Mouse (Mus musculus) CD4-positive helper T cell, adult 2 months (primary cell): ENCODE measurements around the gene Hoxb7.

ENCODE experiments used
- DNase-seq: peaks from one replicate; pipeline ENCODE4 v3.0.0-alpha.2; 2012; ENCODE audit warnings: low read depth, missing footprints, low spot score

Hoxb7 gene

DNA sequence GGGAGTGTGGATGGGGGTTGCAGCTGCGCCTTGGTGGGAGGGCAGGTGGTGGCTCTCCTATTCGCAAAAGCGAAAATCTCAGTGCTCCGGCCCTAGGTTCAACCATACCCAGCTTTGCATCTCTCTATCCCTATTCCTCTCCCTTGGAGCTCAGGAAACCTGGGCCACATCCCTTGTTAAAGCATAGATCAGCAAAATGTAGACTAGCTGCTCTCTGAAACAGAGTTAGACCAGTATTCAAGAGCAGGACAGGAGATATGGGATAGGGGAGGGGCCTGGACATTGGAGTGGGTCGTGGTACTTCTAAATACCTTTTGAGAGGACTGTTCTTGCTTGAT is 28.9 kb downstream of the Hoxb7 start:
- no peak for DNase-seq

DNA sequence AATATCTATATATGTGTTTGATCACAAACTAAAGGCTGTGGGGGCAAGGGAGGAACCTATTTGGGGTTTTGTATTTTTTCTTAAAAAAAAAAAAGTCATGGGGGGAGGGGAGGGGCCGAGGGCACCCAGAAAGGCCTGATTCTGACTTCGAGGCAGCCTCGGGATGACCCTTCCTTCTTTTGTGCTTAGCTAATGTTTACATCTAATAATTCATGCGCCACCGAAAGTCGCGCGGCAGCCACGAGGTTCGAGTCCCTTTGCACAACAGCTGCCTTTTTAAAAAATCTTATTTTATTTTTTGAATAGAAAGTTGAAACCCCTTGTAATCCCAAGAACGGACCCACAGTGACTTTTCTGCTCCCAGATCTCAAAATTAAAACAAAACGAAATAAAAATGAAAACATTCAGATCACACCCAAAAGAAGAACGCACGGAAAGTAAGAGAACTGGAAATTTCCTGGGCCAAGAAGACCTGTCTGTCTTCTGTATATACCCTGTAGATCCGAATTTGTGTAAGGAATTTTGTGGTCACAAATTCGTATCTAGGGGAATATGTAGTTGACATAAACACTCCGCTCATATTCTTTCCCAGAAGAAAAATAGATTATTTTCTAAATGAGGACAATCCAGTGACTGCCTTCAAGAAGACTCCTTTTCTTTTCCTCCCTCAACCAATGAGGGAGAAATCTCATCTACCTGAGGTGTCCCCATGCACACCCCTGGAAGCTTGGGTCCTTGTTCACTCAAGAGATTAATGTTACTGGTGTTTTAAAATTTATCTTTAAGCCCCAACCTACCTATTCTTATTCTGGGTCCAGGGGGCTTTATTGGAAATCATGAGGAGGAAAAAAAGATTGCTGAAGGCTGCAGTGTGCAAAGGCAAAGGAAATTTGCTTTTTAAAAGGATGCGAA is 30.5 kb downstream of the Hoxb7 start:
- no peak for DNase-seq

DNA sequence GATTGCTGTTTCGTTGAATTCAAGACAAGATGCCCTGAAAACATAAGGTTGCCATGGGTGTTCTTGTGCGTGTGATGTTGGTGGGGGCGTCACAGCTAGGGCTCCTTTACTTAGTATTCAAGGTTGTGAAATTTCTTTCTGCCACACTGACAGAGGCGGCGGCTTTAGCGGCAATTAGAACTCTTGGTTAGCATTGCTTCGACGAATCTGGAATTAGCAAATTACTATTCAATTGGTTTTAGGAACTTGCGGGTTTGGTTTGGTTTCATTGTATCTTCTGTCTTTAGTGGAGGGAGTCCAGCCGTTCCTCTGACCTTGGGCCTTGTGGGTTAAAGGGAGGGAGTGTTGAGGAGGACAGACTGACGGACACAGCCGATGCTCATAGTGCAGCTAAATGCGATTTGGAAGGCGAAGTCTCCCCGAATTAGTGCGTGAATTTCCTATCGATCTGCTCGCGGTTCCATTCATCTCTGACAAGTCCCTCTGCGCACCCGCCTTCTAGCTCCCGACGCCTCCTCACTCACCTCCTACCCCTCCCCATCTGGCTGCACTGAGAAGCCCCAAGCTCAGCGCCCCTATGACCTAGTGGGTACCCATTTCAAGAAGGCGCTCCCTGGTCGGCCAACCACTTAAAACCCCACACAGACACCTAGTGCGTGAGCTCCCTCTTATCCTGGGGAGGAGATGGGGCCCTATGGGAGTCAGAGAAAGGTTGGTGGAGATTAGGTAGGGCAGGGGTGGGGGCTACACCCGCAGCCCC is 31.4 kb downstream of the Hoxb7 start, which contains the start of gene Hoxb4:
Gene Hoxb4 (plus strand): TSS at position 660 of the 760 bp plus-strand sequence.
- DNase-seq = no peak

DNA sequence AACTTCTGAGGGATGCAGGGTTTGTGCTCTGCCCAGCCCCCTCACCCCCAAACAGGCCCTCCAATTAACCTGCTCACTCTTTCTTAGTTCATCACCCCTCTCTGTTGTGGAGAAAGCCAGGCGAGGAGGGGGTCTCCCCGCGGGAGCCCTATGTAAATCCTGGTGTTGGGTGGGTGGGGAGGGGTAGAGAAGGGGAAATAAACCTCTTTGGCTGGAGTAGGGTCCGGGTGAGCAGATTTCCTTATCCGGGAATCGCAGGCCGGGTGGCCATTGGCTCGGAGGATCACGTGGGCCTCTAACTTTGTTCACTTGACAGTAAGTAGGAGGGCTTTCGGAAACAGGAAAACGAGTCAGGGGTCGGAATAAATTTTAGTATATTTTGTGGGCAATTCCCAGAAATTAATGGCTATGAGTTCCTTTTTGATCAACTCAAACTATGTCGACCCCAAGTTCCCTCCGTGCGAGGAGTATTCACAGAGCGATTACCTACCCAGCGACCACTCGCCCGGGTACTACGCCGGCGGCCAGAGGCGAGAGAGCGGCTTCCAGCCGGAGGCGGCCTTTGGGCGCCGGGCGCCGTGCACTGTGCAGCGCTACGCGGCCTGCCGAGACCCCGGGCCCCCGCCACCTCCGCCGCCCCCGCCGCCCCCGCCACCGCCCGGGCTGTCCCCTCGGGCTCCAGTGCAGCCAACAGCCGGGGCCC is 32.1 kb downstream of the Hoxb7 start:
- DNase-seq = peak; percentile 80

DNA sequence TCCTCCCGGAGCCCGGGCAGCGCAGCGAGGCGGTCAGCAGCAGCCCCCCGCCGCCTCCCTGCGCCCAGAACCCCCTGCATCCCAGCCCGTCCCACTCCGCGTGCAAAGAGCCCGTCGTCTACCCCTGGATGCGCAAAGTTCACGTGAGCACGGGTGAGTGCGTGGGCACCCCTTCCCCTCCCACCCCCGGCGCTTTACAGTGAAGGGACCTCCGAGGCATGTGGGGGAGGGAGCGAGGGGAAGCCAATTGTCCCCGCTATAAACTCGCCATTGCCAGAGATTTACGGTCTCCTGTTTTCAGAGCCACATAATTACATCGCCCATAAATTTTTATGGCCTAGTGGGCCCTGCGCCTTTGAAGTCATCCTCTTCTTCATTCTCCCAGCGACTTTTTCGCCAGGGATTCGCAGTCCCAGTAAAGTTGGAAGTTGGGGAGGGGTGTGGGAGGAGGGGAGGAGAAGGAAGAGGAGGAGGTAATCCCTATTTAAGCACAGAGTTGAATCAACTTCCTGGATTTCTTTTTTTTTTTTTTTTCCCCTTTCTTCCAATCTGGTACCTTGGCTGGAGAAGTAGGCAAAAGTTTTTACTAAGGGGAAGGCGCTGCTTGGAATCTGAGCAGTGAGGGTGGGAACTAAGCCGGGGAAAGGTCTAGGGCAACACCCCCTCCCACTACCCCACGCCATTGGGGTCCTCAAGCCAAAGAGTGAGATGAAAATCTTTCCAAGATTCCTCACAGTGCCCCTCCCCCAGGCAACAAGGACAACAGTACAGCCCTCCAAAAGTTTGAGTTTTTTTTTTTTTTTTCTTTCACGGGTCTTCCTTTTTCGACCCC is 32.9 kb downstream of the Hoxb7 start:
- DNase-seq = peak; percentile 46

DNA sequence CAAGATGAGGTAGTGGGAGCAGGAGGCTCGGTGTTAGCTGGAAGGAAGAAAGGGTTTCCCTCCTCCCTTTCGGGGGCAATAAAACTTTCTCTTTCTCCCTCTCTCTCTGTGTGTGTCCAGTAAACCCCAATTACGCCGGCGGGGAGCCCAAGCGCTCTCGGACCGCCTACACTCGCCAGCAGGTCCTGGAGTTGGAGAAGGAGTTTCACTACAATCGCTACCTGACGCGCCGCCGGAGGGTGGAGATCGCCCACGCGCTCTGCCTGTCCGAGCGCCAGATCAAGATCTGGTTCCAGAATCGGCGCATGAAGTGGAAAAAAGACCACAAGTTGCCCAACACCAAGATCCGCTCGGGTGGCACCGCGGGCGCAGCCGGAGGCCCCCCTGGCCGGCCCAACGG is 33.5 kb downstream of the Hoxb7 start:
- no peak for DNase-seq

DNA sequence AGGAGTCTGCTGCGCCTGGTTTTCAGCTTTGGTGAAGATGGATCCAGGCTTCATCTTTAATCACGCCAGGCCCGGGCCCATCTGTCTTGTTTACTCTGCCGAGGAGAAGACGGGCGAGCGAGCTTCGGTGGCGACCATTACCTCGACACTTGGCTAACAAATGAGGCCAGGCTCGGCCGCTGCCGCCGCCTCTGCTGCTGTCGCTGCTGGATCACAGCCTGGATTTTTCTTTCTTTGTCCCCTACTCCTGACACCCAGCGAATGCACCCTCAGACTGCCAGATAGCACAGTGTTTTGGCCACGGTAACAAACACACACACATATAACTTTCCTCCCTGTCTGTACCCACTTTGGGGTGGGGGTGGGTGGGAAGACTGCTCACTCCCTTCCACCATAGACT is 34.3 kb downstream of the Hoxb7 start:
- no peak for DNase-seq

DNA sequence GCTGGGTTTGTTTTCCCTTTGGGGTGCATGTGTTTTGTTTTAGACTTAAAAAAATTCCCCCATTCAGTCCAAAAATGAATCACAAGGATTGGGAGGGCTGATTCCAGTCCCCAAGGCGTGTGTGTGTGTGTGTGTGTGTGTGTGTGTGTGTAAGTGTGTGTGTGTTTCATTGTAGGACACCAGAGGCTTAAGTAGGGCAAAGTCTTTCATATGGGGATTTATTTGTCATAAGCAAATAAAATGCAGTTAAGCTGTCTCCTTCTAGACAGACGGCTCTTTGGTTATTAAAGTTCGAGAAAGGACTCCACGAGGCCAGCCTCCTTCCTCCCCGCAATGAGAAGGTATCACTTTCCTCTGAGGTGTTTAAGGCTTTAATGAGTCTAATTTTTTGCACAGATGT is 35.4 kb downstream of the Hoxb7 start:
- no peak for DNase-seq

DNA sequence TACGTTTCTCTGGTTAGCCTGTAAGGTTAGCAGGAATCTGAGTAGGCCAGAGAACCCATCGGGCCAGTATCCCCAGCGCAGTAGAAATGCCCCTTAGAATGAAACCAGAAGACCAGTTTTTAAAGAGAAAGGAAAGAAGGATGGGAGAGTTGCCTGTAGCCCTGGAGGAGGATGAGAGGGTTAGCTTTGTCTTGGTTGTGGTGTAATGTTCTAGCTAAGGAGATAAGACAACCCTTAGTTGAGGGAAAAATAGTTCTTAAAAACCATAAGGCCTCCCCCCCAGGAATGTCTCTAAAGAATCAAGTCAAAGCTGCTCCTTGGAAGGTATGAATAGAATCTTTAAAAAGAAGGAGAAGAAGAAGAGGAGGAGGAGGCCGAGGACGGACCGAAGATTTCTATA is 36.3 kb downstream of the Hoxb7 start:
- DNase-seq = no peak

DNA sequence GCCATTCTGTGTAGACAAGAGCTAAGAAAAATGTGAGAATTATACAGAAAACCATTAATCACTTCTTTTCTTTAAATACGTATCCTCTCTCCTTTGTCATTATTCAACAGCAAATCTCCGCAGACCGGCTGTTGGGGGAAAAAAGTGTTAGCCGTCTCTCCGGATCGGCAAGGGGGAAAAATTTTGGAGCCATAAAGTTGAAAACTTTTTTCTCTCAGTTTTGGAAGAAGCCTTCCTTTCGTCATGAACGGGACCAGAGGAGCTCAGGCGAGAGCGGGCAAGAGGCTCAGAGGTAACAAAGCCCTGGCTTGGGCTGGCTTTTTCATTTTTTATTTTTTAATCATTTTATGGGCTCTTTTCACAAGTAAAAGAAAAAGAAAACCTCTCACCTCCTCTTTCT is 36.7 kb downstream of the Hoxb7 start, which contains the start of gene Hoxb3:
Gene Hoxb3 (plus strand): TSS at position 173 of the 400 bp plus-strand sequence.
- DNase-seq = no peak

DNA sequence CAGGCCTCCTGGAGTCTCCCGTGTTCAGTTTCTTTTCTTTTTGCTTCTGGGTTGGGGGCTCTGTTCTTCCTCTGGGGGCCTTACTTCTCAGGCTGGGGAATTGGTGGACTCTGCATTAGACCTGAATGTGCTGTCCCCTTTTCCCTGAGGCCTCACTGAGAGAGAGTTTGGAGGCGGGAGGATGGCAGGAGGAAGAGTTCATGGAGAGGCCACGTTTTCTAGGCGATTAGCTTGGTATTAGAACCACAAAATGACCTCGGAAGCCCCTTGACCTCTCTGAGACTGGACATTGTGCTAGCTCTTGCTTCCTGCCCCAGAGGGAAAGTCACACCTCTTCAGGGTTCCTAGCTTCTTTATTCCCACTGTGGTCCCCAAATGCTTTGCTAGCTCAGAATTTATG is 37.7 kb downstream of the Hoxb7 start:
- no peak for DNase-seq

DNA sequence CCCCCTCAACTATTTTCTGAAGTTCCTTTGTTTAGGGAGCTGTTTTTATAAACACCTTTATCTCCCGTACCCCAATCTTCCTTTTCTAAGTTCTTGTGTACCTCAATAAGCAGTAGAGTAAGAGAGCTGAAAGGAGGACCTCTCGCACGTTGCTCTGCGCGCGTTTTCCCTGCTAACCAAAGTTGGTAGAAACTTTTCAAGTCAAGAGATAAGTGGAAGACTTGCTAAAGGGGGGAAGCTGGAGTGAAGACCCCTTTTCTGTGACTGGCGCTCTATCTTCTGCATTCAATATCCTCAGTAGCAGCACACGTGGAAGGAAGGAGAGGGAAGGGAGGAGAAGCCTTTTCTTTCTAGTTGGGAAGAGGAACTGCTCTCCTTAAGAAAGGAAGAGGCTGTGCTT is 38.5 kb downstream of the Hoxb7 start:
- no peak for DNase-seq

DNA sequence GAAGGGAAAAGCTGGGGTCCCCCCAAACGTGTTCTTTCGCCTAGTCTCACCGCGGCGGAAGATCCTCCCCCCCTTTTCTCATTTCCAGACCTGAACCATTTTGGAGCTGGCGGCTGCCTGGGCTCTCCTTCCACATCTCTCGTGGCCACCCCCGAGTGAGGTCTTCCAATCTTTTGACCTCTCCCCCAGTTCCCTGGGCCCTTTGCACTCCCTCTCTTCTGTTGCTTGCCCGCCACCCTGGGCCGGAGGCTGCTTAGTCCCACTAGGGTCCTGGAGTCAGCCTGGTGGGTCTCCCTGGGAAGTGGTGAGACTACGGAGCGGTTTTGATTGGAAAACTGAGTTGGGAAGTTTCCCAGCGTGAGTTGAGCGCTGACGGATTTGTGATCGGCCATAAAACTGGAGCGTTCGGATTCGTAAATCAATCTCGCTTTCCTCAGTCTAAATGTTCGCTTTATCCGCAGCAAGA is 39.4 kb downstream of the Hoxb7 start:
- DNase-seq = no peak

DNA sequence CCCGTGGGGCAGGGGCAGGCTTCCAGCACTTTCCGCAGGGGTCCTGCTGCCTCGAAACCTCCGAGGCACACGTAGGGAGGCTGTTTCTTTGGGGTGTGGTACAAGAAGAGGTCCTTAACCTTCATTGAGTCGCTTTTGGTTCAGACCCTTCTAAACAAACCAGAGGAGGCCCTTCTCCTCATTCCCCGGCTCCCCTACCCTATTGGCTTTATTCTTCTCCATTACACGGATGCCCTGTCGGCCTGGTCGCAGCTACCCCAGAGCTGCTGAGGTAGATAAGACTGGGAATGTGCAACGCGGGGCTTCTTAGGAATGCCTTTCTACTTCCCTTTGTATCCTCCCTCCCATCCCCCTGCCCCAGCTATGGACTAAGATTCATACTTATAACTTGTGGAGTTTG is 40.3 kb downstream of the Hoxb7 start:
- no peak for DNase-seq

DNA sequence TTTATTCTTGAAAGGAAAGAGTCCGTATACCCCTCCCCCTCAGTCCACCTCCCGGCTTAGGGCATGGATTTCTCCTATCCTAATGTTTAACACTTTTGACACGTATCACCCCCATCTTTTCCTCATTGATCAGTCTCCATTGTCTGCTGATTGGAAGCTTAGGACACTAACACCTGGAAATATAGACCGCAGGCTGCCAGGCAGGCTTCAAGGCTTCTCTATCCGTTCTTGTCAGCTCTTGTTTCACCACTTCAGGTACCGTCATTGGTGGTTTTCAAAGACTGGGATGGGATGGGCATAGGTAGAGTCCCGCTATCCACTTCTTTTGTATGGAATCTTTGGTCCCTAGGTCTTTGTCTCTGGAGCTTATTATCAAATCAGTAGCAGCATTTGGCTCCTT is 40.7 kb downstream of the Hoxb7 start:
- no peak for DNase-seq

DNA sequence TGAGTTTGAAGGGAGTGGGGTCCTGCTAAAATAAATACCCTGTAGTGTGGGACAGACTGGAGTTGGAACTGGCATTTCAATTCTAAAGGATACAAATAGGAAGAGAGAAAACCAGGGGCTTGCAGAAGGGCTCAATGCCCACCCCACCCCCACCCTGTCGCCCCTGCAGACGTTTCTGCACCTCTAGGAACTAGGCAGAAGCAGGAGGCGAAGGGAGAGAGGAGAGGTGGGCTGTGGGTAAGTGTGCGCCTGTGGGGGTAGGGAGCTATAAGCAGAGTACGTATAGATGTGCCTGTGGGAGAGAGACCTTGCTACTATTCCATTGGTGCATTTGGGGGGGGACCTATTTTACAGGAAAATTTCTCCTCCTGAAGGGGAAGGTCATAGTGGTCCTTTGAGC is 41.3 kb downstream of the Hoxb7 start:
- DNase-seq = no peak

DNA sequence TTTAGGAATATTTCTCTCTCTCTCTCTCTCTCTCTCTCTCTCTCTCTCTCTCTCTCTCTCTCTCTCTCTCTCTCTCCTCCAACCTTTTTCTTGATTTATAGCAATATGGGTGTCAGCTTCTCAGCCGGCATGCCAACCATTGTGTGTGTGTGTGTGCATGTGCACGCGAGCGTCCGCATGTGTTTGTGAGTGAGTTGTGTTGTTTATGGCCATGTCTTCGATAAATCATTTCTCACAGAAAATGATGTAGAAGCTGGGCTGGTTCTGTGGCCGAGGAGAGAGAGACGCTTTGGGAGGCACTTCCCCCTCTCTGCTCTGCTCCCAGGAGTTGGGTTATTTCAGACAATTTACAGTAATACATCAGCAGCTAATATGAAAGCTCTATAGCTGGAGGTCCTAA is 42.2 kb downstream of the Hoxb7 start:
- no peak for DNase-seq

DNA sequence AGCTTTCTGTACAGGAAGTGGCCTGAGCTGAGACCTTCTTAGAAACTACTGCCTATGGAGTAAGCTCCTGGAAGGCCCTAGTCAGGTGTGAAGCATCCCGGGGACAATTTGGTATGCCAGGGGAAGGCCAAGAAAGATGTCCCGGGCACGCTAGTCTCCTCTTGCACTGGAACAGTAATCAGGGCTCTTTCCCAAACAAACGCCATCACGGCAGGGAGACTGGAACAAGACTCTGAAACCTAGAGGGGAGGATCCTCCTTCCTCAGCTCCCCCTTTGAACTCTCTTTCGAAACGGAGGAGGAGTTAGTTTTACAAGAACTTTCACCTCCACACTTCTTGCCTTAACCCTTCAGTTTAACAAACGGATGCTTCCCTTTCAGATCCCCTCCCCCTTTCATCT is 45.7 kb downstream of the Hoxb7 start:
- no peak for DNase-seq

DNA sequence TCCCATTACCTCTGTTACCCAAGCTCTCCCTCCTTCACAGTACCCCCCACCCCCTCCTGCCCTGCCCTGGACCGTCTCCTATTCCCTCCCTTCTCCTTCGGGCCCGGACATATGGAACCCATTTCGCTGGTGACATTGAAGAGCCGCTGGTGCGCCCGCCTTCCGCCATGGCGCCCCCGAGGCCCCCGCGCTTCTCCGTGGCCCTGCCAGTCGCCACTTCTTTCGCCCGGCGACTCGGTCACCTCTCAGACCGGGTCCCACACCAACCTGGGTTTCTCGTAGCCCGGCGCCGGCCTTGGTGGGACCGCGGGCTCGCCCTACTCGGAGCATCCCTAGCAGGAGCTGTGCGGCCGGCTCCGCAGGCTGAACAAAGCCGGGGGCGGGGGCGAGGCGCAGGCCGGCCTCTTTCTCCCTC is 46.2 kb downstream of the Hoxb7 start:
- DNase-seq = no peak

DNA sequence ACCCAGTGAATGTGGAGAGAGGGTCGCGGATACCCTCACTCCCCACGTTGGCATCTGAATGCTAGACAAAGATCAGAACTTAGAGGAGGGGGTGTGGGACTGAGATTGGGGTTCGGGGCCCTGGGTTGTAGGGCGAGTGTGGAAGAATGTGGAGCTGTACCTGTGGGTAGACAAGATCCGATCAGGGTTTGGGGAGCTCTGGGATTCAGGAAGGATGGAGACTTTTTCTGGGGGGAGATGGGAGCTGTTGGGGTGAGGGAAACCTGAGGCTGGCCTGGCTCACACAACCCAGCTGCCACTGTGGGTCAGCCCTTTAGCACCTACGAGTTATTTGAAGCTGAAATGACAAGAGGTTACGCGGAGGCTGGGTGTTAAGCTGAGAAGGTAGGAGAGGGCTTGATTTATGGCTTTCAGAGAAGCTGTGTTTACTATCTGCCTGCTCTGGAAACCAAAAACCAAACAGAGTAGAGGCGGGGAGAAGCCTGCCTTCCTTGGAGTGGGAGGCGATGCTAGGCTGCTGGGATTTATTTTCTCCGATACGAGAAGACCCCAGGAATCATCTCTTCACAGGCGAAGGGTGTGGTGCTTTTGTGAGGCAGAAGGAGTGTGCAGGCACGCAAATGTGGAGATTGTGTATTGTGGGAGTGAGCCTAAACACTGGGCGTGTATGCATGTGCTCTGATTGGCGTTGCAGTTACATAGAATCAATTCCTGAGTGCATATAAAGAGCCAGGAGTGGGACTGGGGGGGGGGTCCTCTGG is 47.0 kb downstream of the Hoxb7 start:
- DNase-seq = no peak

DNA sequence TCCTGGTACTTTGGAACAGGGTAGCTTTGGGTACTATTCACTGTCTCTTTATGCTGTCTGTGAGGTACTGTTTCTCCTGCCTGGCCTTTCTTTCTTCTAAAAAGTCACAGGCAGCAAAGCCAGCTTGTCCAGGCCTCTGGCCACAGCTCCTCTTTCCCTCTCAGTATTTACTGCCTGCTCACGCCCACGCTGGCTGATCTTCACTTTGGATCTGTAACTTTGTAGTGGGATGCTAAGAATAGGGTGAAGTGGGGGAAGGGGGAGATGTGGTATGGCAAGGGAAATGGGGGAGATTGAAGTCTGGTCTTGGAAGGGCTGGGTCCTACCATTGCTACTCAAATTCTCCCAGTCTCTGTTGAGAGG is 47.6 kb downstream of the Hoxb7 start:
- no peak for DNase-seq
